Mouse (Mus musculus) adrenal gland, postnatal 14 days (tissue): ENCODE measurements around the gene Acot4. TPM values are rescaled to one million over a fixed set of nuclear protein-coding genes. Genes with fewer than 3 reads are reported as not detected.
"Not testable (repeated sequence)": the region's sequence is repeated elsewhere in the genome, so short reads cannot be mapped to it uniquely, and the experiment has no call there.

Source experiments
- DNase-seq: peaks from one replicate; pipeline ENCODE4 v3.0.0; 2021; ENCODE audit warnings: mixed read lengths
- total RNA-seq: library from RNA; stranded (reverse); gene quantifications from 2 replicates; pipeline ENCODE4 v1.2.3, GENCODE M21; 2021

The Acot4 gene
- total RNA-seq, 1 experiment from 2014 or later, result 3.0 TPM

DNA sequence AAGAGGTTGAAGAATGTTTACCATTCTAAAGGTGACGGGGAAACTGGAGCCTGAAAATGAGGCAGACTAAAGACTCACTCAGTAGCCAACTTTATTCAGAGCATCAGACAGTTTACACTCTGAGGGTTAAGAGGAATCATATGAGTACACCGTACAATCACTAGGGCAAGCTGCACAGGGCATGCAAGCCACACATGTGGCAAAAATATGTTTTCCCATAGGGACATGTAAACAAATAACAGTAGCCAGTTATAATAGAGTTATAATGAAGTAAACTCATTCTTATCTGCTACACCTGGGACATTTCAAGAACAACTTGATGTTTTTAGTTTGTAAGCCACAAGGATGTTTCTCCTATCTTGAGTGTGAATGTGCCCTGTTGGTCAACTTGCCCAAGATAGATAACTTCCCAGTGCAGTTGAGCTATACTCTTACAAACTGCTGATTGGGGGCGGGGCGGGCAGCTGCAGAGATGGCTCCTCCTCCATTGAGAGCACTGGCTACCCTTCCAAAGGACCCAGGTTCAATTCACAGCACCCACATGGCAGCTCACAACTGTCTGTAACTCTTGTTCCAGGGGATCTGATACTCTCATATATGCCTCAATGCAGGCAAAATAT, 39.3 kb downstream of the Acot4 start:
- no peak for DNase-seq

- no peak for DNase-seq
Observed at GRCm38 (mm10) chr12:84083842-84084241, 45.7 kb downstream of the Acot4 start.

DNA sequence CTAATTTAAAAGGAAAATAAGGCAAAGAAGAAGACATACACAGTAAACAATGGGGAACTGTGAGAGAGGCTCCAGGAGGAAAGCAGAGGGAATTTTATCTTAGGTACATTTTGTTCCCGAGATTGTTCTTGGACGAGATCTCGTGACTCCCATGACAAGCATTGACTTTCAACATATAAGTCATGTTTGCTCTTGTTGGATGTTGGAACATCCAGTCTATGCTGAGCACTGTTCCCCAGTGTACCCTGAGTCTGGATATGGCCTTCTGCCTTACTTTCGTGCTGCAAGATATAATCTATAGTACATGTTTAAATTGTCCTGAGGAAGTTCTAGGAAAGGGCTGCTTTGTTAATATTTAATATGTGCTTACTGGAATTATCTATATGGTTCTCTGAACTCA, 46.4 kb downstream of the Acot4 start:
- DNase-seq, result no peak

- not testable (repeated sequence) for DNase-seq
Observed at GRCm38 (mm10) chr12:84094666-84095065, 56.5 kb downstream of the Acot4 start.

Other genes with a start within 250 kb of the Acot4 start
- 40.7 and 47.3 TPM in 2 replicates for gene Numb, start 116.4 kb upstream of the Acot4 start, total RNA-seq
- 13.8 and 15.0 TPM in 2 replicates for gene Riox1, start 87.8 kb upstream of the Acot4 start, total RNA-seq
- gene Heatr4, start 53.5 kb upstream of the Acot4 start, total RNA-seq, result not detected in 2 replicates
- 31.7 and 39.1 TPM in 2 replicates for gene Acot2, start 50.5 kb upstream of the Acot4 start, total RNA-seq
- 8.0 and 20.7 TPM in 2 replicates for gene Acot1, start 28.9 kb upstream of the Acot4 start, total RNA-seq
- not detected in 2 replicates for gene Gm49366, start 556 bp downstream of the Acot4 start, total RNA-seq
- 0.33 TPM in 1 of 2 replicates, not detected in the other for gene Acot3, start 13.8 kb downstream of the Acot4 start, total RNA-seq
- 0.56 and 0.83 TPM in 2 replicates for gene Acot5, start 30.9 kb downstream of the Acot4 start, total RNA-seq
- 4.7 and 5.5 TPM in 2 replicates for gene Acot6, start 62.3 kb downstream of the Acot4 start, total RNA-seq
- gene Dnal1, start 76.0 kb downstream of the Acot4 start, total RNA-seq, result 17.3 and 17.7 TPM in 2 replicates
- 0.30 and 0.44 TPM in 2 replicates for gene Pnma1, start 110.1 kb downstream of the Acot4 start, total RNA-seq
- gene Elmsan1, start 180.5 kb downstream of the Acot4 start, total RNA-seq, result 18.7 and 25.7 TPM in 2 replicates
- gene Ptgr2, start 246.9 kb downstream of the Acot4 start, total RNA-seq, result 132 and 143 TPM in 2 replicates